ENCODE assay signal across 7 mouse cellular contexts in the genomic region with DNA sequence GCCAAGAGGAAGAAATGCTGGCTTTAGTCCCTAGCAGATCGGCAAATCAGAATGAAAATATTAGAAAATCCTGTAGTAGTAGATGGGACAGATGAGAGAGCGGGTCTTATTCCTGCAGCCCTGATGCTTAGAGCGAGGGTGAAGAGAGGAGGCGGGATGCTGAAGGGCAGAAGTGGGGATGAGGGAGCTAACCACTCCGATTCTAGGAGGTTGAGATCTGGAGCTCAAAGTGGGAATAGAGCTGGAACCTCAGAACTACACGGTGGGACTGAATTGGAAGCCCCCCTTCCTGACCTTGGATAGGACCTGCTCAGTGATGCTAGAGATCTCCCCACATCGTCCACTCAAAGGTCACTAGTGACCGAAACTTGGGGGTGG. TPM values are rescaled to one million over a fixed set of nuclear protein-coding genes. Genes with fewer than 3 reads are reported as not detected.
DNase-seq lines count a peak whose midpoint lies in the region; ATAC-seq and TF ChIP-seq lines count a peak whose summit lies in the region.

No protein-coding gene starts in this region.

- TF ChIP-seq CTCF in thymus, adult 2 months (IDR thresholded peaks at IDR 0.05; ENCODE audit: borderline replicate concordance, control insufficient read depth, extremely low read depth, insufficient read depth, low read length, poor library complexity), result no peak

- peak overlapping the region; percentile 95 for H3K4me2 ChIP-seq in embryonic facial prominence, embryonic 14.5 days (ENCODE audit: low read depth, low read length)
- peak overlapping the region; percentile 99 for H3K4me2 ChIP-seq in intestine, embryonic 15.5 days (replicated peaks)
- H3K4me2 ChIP-seq in neural tube, embryonic 14.5 days (ENCODE audit: low read depth, low read length), result peak overlapping the region; percentile 65

- no peak overlapping the region for H3K27ac ChIP-seq in embryonic facial prominence, embryonic 14.5 days (replicated peaks; ENCODE audit: low read depth, low read length)
- no peak overlapping the region for H3K27ac ChIP-seq in intestine, embryonic 15.5 days
- no peak overlapping the region for H3K27ac ChIP-seq in neural tube, embryonic 14.5 days (ENCODE audit: low read depth, low read length)
- no peak overlapping the region for H3K27ac ChIP-seq in thymus, adult 2 months (ENCODE audit: control insufficient read depth, insufficient read depth, low read length)

- no peak for TF ChIP-seq POLR2A in thymus, adult 2 months (IDR thresholded peaks at IDR 0.05; ENCODE audit: control insufficient read depth, extremely low read depth, insufficient read depth, low read length, poor library complexity)

- no peaks in the 10 kb centered on the region for H3K36me3 ChIP-seq in embryonic facial prominence, embryonic 14.5 days (ENCODE audit: control insufficient read depth, insufficient read depth, low read length)
- H3K36me3 ChIP-seq in intestine, embryonic 15.5 days, result no peaks in the 10 kb centered on the region
- no peaks in the 10 kb centered on the region for H3K36me3 ChIP-seq in neural tube, embryonic 14.5 days (ENCODE audit: control insufficient read depth, insufficient read depth, low read length)
- no peaks in the 10 kb centered on the region for H3K36me3 ChIP-seq in thymus, adult 2 months (ENCODE audit: control insufficient read depth, insufficient read depth, low read length)

- H3K4me3 ChIP-seq in embryonic facial prominence, embryonic 14.5 days (ENCODE audit: low read depth, low read length), result peak overlapping the region; percentile 54
- H3K4me3 ChIP-seq in intestine, embryonic 15.5 days (replicated peaks), result peak overlapping the region; percentile 61
- H3K4me3 ChIP-seq in neural tube, embryonic 14.5 days (ENCODE audit: low read depth, low read length), result peak overlapping the region; percentile 57
- H3K4me3 ChIP-seq in thymus, adult 2 months (ENCODE audit: control insufficient read depth, insufficient read depth, low read length), result no peak overlapping the region

- H3K27me3 ChIP-seq in embryonic facial prominence, embryonic 14.5 days (replicated peaks; ENCODE audit: control insufficient read depth, insufficient read depth, low read length), result 0 out of 2 replicates have a peak, but pooled peaks cover 7% of the 10 kb centered on the region
- 0 out of 2 replicates have a peak, but pooled peaks cover 6% of the 10 kb centered on the region for H3K27me3 ChIP-seq in intestine, embryonic 15.5 days (replicated peaks)
- H3K27me3 ChIP-seq in neural tube, embryonic 14.5 days (ENCODE audit: control insufficient read depth, insufficient read depth, low read length), result 0 out of 2 replicates have a peak, but pooled peaks cover 3% of the 10 kb centered on the region
- no peaks in the 10 kb centered on the region; the same call in 1 of the 2 replicates for H3K27me3 ChIP-seq in thymus, adult 2 months (ENCODE audit: control insufficient read depth, insufficient read depth, low read length)

- peak; percentile 3 to 18 for DNase-seq in layer of hippocampus, postnatal 36 days
- no peak for DNase-seq in layer of hippocampus, postnatal 25 days (ENCODE audit: extremely low spot score in 1 of 2, low spot score in 1 of 2)
- DNase-seq in embryonic facial prominence, embryonic 14.5 days (ENCODE audit: low spot score), result peak; percentile 5
- DNase-seq in thymus, adult 2 months, result no peak
- DNase-seq in urinary bladder, postnatal 25 days (ENCODE audit: low spot score), result no peak

- no peaks in the 10 kb centered on the region for H3K9me3 ChIP-seq in embryonic facial prominence, embryonic 14.5 days (ENCODE audit: control insufficient read depth, low read length)
- no peaks in the 10 kb centered on the region for H3K9me3 ChIP-seq in intestine, embryonic 15.5 days
- H3K9me3 ChIP-seq in neural tube, embryonic 14.5 days (ENCODE audit: control insufficient read depth, low read length), result no peaks in the 10 kb centered on the region

- WGBS in embryonic facial prominence, embryonic 14.5 days, result 1% methylated on average over 8 of the region's 8 CpGs
- 2% methylated on average over 8 of the region's 8 CpGs for WGBS in intestine, embryonic 15.5 days
- WGBS in neural tube, embryonic 14.5 days, result under 1% methylated on average over 8 of the region's 8 CpGs
- 5% methylated on average over 8 of the region's 8 CpGs for WGBS in thymus, adult 2 months

- ATAC-seq in embryonic facial prominence, embryonic 14.5 days (ENCODE audit: low read depth), result no peak
- peak; percentile 12; the same call in 1 of the 2 replicates for ATAC-seq in intestine, embryonic 15.5 days
- ATAC-seq in neural tube, embryonic 14.5 days (ENCODE audit: low read depth), result peak; percentile 44

- H3K4me1 ChIP-seq in embryonic facial prominence, embryonic 14.5 days (ENCODE audit: control insufficient read depth, insufficient read depth, low read length), result no peaks in the 10 kb centered on the region; the same call in 1 of the 2 replicates
- H3K4me1 ChIP-seq in intestine, embryonic 15.5 days (replicated peaks), result peaks cover 3% of the 10 kb centered on the region; the same call in 1 of the 2 replicates
- H3K4me1 ChIP-seq in neural tube, embryonic 14.5 days (ENCODE audit: control insufficient read depth, insufficient read depth, low read length), result no peaks in the 10 kb centered on the region
- H3K4me1 ChIP-seq in thymus, adult 2 months (replicated peaks; ENCODE audit: control insufficient read depth, insufficient read depth, low read length), result peaks cover 8% of the 10 kb centered on the region; the same call in 1 of the 2 replicates

- peak overlapping the region; percentile 63 for H3K9ac ChIP-seq in embryonic facial prominence, embryonic 14.5 days (ENCODE audit: low read depth, low read length)
- peak overlapping the region; percentile 48 for H3K9ac ChIP-seq in intestine, embryonic 15.5 days
- H3K9ac ChIP-seq in neural tube, embryonic 14.5 days (replicated peaks; ENCODE audit: low read depth, low read length), result peak overlapping the region; percentile 70

RNA-seq across cellular contexts. Expression of gene Fam184b, which starts 0.3 kb away (rescaled TPM):
- total RNA-seq in layer of hippocampus, postnatal 36 days (2021), result 1 to 10 TPM; 6.8 to 7.4 TPM
- total RNA-seq in layer of hippocampus, postnatal 25 days (2021), result 1 to 10 TPM; 6.1 to 9.2 TPM
- 2.2 and 2.4 TPM in 2 replicates for polyA plus RNA-seq in embryonic facial prominence, embryonic 14.5 days (2014; fragmentation: Nextera tagmentation; extraction: Ambion mirVana)
- 2.9 and 3.3 TPM in 2 replicates for polyA plus RNA-seq in intestine, embryonic 15.5 days (2015; fragmentation: Nextera tagmentation; extraction: Ambion mirVana)
- polyA plus RNA-seq in neural tube, embryonic 14.5 days (2014; fragmentation: Nextera tagmentation; extraction: Ambion mirVana), result 9.5 and 9.6 TPM in 2 replicates
- polyA plus RNA-seq in thymus, adult 2 months (2012; rRNA removed), result 0.05 TPM in 2 replicates

RNA-seq across cellular contexts. Expression of gene Ncapg, which starts 30.0 kb away (rescaled TPM):
- total RNA-seq in layer of hippocampus, postnatal 36 days (2021), result under 1 TPM; 0.30 to 0.38 TPM
- 1 to 10 TPM in 1 of 2 experiments, under 1 TPM in 1; 0.54 to 1.1 TPM for total RNA-seq in layer of hippocampus, postnatal 25 days (2021)
- 38.3 and 42.4 TPM in 2 replicates for polyA plus RNA-seq in embryonic facial prominence, embryonic 14.5 days (2014; fragmentation: Nextera tagmentation; extraction: Ambion mirVana)
- 43.1 and 49.9 TPM in 2 replicates for polyA plus RNA-seq in intestine, embryonic 15.5 days (2015; fragmentation: Nextera tagmentation; extraction: Ambion mirVana)
- 3.5 and 5.4 TPM in 2 replicates for polyA plus RNA-seq in neural tube, embryonic 14.5 days (2014; fragmentation: Nextera tagmentation; extraction: Ambion mirVana)
- polyA plus RNA-seq in thymus, adult 2 months (2012; rRNA removed), result 6.0 and 8.3 TPM in 2 replicates

Comparison
In these comparisons a context has a peak if more than half of its experiments do, and no peak if none do; other contexts are left out.
1. DNase-seq: peak in layer of hippocampus, postnatal 36 days (2 of 2) and embryonic facial prominence, embryonic 14.5 days (single experiment); none in layer of hippocampus, postnatal 25 days (0 of 2), thymus, adult 2 months (single experiment) and urinary bladder, postnatal 25 days (single experiment).
2. Peak in every context shown above with its lines, with median percentiles within 50 percentile points of each other: H3K4me2 ChIP-seq and H3K9ac ChIP-seq.